Mouse (Mus musculus) spleen, adult 2 months (tissue): ENCODE data around the gene Nabp2. TPM values are rescaled to one million over a fixed set of nuclear protein-coding genes. Genes with fewer than 3 reads are reported as not detected.

Source experiments
- DNase-seq, 2 experiments: peaks; one replicate each; pipeline versions ENCODE4 v3.0.0 to v3.0.0-alpha.2; 2012 to 2021; ENCODE audit warnings: low spot score in 2 of 2, low read depth in 1 of 2
- H3K27ac ChIP-seq: fragments of 200-500 bp; 2 replicates; pipeline ENCODE4 v1.5.1; 2012; ENCODE audit warnings: low read length, inconsistent platforms; ENCODE audit not compliant: insufficient read depth
- H3K27me3 ChIP-seq: fragments of 200-500 bp; 2 replicates; pipeline ENCODE4 v1.6.1; 2012; ENCODE audit warnings: mild to moderate bottlenecking, moderate library complexity, low read length, inconsistent platforms; ENCODE audit not compliant: control insufficient read depth, insufficient read depth
- H3K36me3 ChIP-seq: fragments of 200-500 bp; 2 replicates; pipeline ENCODE4 v1.6.1; 2012; ENCODE audit warnings: mild to moderate bottlenecking, low read length, inconsistent platforms; ENCODE audit not compliant: control insufficient read depth, insufficient read depth
- H3K4me1 ChIP-seq: fragments of 200-500 bp; 2 replicates; pipeline ENCODE4 v1.6.1; 2011; ENCODE audit warnings: inconsistent platforms; ENCODE audit not compliant: control insufficient read depth, insufficient read depth, insufficient read length
- H3K4me3 ChIP-seq: fragments of 200-500 bp; 2 replicates; pipeline ENCODE4 v1.5.1; 2011; ENCODE audit warnings: mild to moderate bottlenecking, inconsistent platforms; ENCODE audit not compliant: insufficient read depth, insufficient read length; ENCODE audit errors: extremely low read depth
- CTCF ChIP-seq: fragments of 200-500 bp; IDR thresholded peaks from 2 replicates; pipeline ENCODE4 v1.5.1; 2011; ENCODE audit warnings: mild to moderate bottlenecking, inconsistent platforms; ENCODE audit not compliant: insufficient read depth, insufficient read length, insufficient replicate concordance; ENCODE audit errors: extremely low read depth
- POLR2A ChIP-seq: fragments of 200-500 bp; IDR thresholded peaks from 2 replicates; pipeline ENCODE4 v1.6.1; 2011; ENCODE audit warnings: low read depth, low read length, inconsistent platforms
- WGBS: fragments of 180-500 bp; shearing (Covaris S2); methylation state at CpG from one replicate; pipeline ENCODE4 v1.1.7; 2018; 5-methylcytosine and 5-hydroxymethylcytosine counted together
- polyA plus RNA-seq: library from polyadenylated mRNA; depleted of rRNA; stranded (reverse); fragments of >200 nt; gene quantifications from 2 replicates; pipeline ENCODE4 v1.2.3, GENCODE M21; 2012

Gene Nabp2
- polyA plus RNA-seq, 1 experiment, result 19.8 TPM

DNA sequence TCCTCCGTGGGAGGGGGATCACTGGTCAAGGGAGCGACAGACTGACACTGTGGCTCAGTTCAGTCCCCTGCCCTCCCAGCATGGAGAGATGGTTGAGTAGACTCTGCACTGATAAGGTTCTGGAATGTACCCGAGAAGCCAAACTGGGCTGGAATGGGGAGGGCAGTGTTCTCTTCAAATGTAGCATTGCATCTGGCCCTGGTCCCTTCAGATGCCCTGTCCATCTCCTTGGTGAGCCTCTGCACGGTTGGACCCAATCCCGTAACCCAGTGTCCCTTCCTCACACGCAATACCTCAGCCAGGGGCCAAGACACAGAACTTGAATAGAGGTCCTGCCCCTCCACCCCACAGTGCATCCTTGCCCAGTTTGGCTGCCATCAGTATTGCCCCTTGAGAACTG, 19.4 kb downstream of the Nabp2 start:
- H3K27me3 ChIP-seq, result no peaks in the 10 kb centered on the region
- DNase-seq, result no peak
- WGBS, result 86% methylated on average over 6 of the region's 6 CpGs
- TF ChIP-seq CTCF, result no peak
- TF ChIP-seq POLR2A, result no peak
- no peak overlapping the region for H3K27ac ChIP-seq
- H3K4me1 ChIP-seq, result no peaks in the 10 kb centered on the region
- H3K36me3 ChIP-seq, result peaks cover 52% of the 10 kb centered on the region
- H3K4me3 ChIP-seq, result no peak overlapping the region

DNA sequence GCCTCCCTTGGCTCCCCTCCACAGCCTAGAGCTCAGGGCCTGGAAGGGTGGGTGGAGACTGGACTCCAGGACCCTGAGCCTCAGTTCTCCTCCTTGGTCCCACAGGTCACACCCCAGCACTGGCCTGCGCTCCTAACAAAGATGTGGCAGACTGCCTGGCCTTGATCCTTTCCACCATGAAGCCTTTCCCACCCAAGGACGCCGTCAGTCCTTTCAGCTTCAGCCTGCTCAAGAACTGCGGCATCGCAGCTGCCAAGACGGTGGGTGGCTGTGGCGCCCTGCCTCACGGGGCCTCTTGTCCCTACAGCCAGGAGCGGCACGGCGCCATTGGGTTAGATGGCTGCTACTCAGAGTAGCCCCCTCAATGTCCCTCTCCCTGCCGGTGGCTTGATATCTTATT, 20.9 kb downstream of the Nabp2 start:
- Histone ChIP-seq H3K4me1 (no peaks in the 10 kb centered on the region), H3K36me3 (peaks cover 61% of the 10 kb centered on the region), H3K27ac (no peak overlapping the region), H3K27me3 (no peaks in the 10 kb centered on the region), H3K4me3 (no peak overlapping the region)
- no peak for DNase-seq
- no peak for TF ChIP-seq POLR2A
- no peak for TF ChIP-seq CTCF
- 93% methylated on average over 12 of the region's 12 CpGs for WGBS

DNA sequence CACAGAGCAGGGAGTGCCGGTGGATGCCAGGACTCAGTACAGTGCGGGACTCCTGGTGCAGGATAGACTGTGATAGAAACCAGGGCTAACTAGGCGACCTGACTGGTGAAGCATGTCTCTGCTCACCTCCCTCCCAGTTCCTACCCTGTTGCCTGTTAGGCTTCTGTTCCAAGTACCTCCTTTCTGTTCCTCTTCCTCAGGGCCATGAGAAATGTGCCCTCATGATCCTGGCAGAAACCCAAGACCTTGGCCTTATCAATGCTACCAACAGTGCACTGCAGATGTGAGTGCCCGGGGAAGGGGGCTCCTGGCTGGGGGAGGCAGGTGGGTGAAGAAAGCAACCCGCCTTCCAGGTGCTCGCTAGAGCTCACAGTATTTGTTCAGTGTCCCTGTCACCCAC, 21.7 kb downstream of the Nabp2 start:
- Histone ChIP-seq H3K4me1 (no peaks in the 10 kb centered on the region), H3K27me3 (no peaks in the 10 kb centered on the region), H3K27ac (no peak overlapping the region), H3K4me3 (no peak overlapping the region), H3K36me3 (peaks cover 67% of the 10 kb centered on the region)
- TF ChIP-seq POLR2A, result no peak
- 68% methylated on average over 6 of the region's 6 CpGs for WGBS
- DNase-seq, result no peak

DNA sequence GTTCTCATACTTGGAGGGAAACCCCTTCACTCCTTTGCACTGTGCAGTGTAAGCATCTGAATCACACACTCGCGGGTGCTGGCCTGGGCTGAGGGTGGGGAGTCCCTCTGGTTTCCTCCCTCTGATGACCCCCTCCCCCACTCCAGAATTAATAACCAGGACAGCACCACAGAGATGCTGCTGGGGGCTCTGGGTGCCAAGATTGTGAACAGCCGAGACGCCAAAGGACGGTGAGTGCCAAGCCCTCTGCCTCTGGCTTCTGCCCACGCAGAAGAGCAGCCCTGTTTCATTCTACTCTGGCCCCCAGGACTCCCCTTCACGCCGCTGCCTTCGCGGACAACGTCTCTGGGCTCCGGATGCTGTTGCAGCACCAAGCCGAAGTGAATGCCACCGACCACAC, 22.4 kb downstream of the Nabp2 start:
- Histone ChIP-seq H3K4me3 (no peak overlapping the region), H3K36me3 (peaks cover 69% of the 10 kb centered on the region), H3K27ac (no peak overlapping the region), H3K27me3 (no peaks in the 10 kb centered on the region), H3K4me1 (no peaks in the 10 kb centered on the region)
- 92% methylated on average over 14 of the region's 14 CpGs for WGBS
- DNase-seq, result no peak
- TF ChIP-seq POLR2A, result no peak
- TF ChIP-seq CTCF, result no peak

DNA sequence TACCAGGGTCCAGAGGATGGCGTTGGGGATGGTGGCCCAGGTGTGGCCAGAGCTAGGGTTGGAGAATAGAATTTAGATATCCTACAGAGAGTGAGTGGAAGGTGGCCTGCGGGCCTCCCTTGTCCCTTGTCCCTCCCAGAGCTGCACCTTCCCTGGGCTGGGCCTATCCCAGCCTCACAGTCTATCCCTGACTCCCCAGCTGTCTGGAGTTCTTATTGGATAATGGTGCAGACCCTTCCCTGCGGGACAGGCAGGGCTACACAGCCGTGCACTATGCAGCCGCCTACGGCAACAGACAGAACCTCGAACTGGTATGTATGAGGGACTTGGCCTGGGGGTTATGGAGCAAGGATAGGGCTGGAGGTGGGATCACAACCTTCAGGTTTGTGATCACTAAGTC, 25.4 kb downstream of the Nabp2 start:
- no peaks in the 10 kb centered on the region for H3K27me3 ChIP-seq
- WGBS, result 92% methylated on average over 7 of the region's 7 CpGs
- no peaks in the 10 kb centered on the region for H3K4me1 ChIP-seq
- H3K4me3 ChIP-seq, result no peak overlapping the region
- no peak for DNase-seq
- no peak overlapping the region for H3K27ac ChIP-seq
- H3K36me3 ChIP-seq, result peaks cover 79% of the 10 kb centered on the region
- TF ChIP-seq POLR2A, result no peak
- TF ChIP-seq CTCF, result no peak

DNA sequence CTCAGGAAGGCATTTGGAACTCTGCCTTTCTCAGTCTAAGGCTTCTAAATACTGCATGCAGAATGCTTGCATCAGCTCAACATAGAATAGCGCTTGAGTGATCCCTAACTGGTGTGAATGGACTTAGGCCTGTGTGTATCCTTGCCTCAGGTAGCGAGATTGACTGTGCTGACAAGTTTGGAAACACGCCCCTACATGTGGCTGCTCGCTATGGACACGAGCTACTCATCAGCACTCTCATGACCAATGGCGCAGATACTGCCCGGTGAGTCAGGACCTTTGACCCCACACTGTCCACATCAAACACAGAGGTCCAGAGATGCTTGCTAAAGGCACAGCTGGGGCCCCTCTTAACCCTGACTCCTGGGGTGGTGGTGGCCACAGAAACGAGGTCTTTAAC, 28.8 kb downstream of the Nabp2 start:
- peaks cover 6% of the 10 kb centered on the region; the same call in 1 of the 2 replicates for H3K4me1 ChIP-seq
- no peak for DNase-seq
- H3K27ac ChIP-seq, result no peak overlapping the region
- no peak overlapping the region for H3K4me3 ChIP-seq
- H3K36me3 ChIP-seq, result peaks cover 58% of the 10 kb centered on the region
- no peak for TF ChIP-seq CTCF
- TF ChIP-seq POLR2A, result no peak
- H3K27me3 ChIP-seq, result no peaks in the 10 kb centered on the region
- WGBS, result 94% methylated on average over 8 of the region's 8 CpGs

DNA sequence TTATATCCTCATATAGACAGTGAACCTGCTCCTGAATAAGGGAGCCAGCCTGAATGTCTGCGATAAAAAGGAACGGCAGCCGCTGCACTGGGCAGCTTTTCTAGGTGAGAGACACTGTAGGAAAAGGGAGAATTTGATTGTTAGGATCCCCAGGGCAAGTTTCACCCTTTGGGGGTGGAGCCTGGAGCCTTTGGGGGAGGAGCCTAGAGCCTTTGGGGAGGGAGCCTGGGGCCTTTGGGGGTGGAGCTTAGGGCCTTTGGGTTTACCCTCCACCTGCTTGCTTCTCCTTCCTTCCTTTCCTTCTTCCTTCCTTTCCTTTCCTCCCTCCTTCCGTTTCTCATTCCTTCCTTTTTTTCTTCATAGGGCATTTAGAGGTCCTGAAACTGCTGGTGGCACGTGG, 30.7 kb downstream of the Nabp2 start:
- WGBS, result 87% methylated on average over 5 of the region's 5 CpGs
- Histone ChIP-seq H3K4me3 (no peak overlapping the region), H3K27me3 (no peaks in the 10 kb centered on the region), H3K4me1 (peaks cover 9% of the 10 kb centered on the region; the same call in 1 of the 2 replicates), H3K27ac (no peak overlapping the region), H3K36me3 (peaks cover 43% of the 10 kb centered on the region)
- DNase-seq, result no peak
- TF ChIP-seq CTCF (no peak), POLR2A (no peak)
